Mouse (Mus musculus) heart, adult 9 months (tissue): ENCODE data around the gene Rbm20.

ENCODE experiments used
- DNase-seq, 2 experiments: peaks; one replicate each; pipeline ENCODE4 v3.0.0; 2022; ENCODE audit warnings: low spot score in 2 of 2

Gene Rbm20

DNA sequence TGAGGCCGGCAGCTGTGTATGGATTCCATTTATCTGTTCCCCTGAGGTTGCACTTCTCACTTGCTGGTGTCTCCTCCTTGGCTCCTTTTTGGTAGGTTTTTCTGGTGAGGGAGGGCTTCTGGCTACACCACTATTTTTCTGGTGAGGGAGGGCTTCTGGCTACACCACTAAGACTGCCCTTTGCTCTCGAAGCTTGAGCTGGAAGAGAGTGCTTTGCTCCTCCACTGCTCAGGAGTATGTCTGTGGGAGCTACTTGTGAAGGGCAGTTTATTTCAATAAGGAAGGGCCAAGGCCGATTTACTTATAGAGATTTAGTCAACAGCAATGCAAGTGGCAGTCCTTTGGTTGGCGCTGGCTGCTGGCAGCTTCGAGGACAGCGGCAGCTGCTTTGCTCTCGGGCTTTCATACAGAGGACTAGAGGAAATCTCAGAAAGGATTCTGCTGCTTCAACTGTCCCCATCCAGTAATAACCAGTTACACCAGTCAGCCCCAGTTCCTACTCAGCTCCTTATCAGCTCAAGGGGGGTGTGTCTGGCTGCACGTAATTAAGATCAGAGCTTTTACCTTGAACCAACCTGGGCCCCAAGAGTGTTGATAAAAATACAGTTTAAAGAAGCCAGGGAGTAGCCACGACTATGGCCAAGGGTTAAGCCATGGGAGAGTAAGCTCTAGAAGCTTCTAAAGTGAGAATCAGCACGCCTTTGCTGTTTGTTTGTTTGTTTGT, 171.3 kb downstream of the Rbm20 start:
- no peak for DNase-seq

DNA sequence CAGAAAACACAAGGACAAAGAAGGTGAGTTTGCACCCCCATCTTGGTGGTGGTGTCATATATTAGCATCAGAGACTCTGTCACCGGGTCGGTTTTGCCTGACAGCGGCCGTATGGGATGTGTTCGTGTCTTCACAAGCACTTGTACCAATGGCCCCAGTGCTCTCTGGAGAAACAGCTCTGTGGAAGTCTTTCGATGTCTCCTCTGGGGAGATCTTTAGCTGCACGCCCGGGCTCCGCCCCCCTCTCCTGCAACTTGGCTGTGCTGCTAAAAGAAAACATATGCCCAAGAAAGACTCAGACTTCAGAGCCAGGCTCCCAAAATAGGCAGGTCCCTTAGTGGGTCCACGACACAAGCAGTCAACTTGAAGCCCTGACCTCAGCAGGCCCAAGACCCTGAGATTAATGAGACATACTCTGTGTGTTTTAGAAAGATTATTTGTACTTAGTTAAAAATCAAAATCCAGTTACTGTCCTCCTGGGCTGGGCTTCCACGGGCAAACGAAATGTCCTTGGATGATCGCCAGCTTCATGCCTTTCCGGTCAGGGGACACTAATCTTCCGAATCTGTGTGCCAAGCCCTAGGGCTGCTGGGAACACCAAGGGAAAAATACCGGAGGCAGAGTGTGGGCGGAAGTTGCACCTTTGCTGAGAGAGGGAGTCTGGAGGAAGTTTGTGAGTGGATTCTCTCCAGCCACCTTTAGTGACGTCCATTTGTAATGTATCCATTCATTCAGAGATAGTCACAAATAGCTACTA, 173.2 kb downstream of the Rbm20 start:
- DNase-seq: peak; percentile 62 to 74

DNA sequence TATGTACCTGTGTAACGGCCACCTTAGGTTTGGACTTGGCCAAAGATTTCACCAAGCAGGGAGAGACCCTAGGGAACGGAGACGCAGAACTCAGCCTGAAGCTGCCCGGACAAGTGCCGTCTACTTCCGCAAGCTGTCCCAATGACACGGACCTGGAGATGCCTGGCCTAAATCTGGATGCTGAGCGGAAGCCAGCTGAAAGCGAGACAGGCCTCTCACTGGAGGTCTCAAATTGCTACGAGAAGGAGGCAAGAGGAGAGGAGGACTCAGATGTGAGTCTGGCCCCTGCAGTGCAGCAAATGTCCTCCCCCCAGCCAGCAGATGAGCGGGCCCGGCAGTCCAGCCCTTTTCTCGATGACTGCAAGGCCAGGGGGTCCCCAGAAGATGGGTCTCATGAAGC, 174.2 kb downstream of the Rbm20 start:
- DNase-seq: no peak

DNA sequence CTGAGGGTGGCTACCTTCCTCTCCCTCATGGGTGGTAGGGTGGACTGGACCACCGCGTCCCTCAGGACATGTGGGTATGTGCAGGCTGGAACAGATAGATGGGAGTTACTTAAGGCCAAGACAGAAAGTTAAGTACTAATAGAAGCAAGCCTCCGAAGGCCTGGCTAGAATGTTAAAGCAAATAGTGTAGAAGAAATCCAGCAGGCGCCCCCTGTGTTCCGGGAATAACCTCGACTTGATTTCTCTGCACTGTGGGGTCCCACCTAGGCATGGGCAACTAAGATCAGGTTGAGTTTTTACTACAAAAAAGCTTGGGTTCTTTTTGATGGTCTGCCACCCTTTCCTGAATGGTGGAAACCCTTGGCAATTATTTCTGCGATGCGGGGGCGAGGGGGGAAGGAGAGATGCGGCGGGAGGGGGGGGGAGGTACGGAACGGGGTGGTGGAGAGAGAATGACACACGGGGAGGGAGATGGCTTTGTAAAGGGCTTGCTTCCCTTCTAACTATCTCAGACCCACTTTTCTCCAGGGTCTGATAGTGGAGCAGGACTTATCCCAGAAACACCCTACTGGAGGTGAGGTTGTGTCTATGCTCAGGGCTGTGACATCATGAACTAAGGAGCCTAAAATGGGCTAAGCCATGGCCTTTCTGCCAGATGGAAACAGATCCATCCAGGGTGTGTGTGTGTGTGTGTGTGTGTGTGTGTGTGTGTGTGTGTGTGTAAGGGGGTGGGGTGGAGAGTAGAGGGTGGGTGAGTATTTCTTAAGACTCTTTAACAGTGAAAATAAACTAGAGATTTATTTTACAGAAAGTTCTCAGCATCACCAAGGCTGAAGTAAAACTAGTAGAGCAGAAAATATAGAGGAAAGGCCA, 175.0 kb downstream of the Rbm20 start:
- no peak for DNase-seq

DNA sequence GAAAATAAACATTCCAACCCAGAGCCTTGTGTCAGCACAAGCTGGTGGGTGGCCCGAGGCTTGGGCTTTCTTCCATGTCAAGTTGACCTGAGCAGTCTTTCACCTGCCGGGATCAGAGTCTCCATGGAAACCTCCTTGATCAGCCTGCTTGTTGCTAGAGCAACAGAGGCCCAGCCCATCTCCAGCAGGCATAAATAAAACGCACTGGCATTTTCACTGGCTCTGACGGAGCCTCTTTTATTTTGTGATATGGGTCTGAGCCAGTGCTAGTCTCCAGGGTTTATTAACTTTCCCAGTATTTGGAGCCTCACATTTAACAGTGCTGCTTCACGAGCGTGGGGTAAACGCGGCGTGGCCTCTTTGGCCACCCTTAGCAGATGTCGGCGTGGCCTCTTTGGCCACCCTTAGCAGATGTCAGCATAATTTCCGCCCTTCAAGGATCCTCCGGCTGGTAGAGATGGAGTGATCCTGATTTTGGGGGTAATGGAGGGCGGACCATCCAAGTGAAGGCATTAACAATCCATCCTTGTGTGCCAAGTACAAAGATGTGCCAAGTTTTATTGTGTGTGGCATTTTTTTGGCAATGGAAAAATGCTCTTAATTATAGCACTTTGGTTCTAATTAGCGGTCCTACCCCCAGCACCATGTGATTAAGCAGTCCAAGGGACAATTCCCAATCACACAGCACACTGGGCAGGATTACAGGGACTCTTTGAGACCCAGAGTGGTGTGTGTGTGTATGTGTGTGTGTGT, 175.8 kb downstream of the Rbm20 start:
- peak in 1 of 2 experiments; percentile 27 for DNase-seq

DNA sequence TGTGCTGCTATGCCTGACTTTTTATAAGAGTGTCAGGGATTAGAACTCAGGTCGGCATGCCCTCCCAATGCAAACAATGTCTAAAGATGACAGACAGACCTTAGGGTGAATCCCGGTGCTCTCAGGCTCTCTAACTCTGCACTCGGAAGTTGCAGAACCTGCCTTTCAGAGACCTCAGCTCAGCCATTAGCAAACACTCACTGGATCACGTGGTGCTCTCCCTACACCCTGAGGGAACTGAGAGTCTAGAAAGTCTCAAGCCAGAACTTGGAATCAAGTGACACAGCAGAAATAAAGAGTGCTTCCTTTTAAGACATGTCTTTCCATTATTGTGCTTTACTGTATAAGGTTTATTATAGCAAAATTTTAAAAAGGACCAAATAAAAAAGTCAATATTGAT, 177.9 kb downstream of the Rbm20 start:
- no peak for DNase-seq

DNA sequence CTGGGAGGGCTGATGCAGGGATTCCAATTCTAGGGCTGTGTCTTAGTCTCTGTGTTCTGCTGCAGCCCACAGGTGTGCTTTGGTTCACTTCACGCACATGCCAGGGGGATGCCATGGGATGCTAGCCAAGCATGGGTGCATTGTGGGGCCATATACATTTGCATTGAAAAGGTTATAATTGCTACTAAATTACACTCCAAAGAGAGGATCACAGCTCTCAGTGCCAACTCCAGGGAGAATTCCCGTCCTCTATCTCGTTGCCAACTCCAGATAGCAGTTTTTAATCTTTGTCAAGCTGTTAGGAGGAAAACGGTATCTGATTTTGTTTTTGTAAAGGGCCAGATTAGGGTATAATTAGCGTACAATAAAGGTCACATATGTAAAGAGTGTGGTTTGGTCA, 178.7 kb downstream of the Rbm20 start:
- DNase-seq: no peak

DNA sequence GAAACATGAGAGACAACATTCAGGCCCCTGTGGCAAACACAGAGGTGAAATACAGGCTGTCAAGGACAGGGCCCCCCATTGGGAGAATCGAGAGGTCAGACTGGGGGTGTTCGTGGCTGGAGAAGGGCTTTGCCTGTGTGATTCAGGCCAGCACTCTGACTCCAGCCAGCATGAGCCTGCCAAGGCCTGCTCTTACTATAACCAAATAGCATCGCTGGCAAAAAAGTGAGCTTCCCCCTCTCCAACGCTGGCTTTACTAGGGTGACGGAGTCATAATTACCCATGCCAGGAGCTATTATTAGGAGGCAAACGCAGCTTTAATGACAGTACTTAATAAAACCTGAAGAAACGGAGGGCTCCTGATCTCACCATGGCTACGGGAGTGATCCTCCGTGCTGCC, 179.7 kb downstream of the Rbm20 start:
- DNase-seq: peak; percentile 59 to 71

DNA sequence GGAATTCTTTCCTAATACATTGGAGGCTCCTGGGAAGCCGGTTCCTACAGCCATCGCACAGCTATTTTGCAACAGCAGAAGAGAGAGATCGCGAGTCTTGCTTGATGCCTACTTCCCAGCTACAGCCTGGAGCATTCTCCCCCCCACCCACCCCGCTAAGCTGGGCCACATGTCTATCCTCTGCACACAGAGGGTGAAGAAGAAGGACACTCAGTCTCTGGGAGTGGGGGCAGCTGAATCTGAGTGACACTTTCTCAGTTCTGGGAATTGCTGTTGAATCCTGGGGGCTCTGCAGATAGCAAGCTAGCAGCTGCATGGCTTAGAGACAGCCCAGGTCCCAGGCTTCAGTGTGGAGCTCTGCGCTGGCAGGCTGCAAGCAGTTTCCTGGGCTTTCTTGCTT, 180.9 kb downstream of the Rbm20 start:
- no peak for DNase-seq

DNA sequence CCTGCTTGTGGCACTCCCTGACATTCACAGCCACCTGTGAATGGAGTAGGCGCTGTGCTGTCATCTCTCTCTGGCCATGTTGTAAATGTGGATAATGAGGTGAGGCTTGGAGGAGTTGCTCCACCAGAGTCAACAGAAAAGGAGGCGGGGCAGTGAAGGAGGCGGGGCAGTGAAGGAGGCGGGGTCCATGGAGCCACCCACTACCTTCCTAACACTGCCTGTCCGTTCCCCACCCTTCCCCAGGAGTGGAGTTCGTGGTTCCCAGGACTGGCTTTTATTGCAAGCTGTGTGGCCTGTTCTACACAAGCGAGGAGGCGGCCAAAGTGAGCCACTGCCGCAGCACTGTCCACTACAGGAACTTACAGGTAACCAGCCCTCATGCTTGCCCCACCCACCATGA, 182.0 kb downstream of the Rbm20 start:
- no peak for DNase-seq

DNA sequence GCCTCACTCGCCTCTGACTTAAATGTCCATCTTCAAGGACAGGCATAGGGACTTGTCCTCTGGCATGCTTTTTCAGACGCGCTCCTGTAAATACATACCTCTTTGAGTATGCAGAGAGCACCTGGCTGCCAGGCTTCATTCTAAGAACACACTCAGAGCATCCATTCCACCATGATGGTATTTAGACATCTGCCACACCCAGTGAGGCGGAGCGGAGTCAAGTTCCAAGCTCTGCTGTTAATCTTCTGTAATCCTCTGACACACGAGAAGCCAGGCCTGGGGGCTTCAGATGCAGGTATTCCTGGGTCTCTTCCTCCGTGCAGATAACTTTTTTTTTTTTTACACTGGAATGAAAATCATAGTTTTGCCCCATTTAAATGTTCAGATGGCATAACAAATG, 182.5 kb downstream of the Rbm20 start:
- DNase-seq: no peak

DNA sequence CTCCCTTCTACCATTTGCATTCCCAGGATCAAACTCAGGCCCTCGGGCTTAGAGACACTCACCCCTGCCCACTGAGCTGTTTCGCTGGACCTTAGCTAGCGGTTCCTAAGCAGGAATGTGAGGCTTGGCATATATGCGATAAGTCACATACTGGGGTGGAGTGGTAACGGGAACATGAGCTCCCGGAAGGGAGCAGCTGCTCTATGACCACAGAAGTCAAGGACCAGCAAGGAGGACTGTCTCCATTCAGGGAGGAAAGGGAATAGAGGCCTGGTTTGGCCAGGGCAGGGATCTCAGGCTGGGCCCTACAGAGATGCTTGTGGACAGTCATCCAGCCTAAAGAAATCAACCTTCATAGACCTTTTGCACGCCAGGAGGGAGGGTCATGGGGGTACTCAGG, 184.2 kb downstream of the Rbm20 start:
- DNase-seq: no peak

DNA sequence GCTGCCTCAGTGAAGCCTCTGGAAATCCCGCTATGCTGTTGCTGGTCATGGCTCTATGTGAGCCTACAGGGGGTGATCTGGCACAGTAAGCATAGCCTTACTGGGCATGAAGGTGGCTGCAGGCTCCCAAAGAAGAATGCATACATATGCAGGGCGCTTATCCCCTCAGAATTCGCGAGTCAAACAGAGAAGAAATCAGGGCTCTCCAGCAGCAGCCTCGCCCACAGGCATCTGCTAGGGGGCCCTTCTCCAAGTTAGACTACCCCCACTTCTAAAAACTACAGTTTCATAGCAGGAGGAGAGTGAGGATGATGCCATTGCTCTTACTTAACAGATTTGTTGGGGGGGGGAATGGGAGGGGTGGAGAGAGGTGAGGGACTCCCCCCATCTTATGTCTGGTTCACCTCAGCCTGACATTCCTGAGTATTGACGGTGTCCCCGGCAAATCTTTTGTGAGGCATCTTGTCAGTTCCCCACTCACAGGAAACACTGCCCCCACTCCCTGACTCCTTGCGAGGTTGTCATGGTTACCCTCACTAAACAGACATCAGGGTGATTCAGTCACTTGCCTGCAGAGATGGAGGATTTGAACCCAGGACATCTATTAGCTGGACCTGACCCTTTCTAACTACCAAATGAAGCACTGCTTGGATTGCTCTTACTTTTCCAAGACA, 185.6 kb downstream of the Rbm20 start:
- no peak for DNase-seq

DNA sequence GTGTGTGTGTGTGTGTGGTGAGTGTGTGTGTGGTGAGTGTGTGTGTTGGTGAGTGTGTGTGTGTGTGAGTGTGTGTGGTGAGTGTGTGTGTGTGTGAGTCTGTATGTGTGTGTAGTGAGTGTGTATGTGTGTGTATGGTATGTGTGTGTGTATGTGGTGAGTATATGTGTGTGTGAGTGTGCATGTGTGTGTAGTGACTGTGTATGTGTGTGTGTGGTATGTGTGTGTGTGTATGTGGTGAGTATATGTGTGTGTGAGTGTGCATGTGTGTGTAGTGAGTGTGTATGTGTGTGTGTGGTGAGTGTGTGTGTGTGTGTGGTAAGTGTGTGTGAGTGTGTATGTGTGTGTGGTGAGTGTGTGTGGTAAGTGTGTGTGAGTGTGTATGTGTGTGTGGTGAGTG, 190.1 kb downstream of the Rbm20 start:
- DNase-seq: no peak

DNA sequence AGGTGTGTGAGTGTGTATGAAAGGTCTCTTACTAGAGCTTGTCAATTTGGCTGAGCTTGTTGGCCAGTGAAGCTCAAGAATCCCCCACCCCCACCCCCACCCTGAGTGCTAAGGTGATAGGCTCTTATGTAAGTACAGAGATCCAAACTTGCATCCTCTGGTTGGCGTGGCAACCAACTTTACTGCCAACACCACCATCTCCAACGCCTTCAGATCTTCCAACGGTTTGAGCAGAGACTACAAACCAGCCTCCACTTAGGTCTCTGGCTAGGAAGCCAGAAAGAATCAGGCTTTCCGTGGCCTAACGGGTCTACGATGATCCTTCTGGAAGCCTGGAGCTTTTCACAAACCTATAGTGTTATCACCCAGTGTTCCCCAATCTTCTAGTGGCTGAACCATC, 191.0 kb downstream of the Rbm20 start:
- no peak for DNase-seq

DNA sequence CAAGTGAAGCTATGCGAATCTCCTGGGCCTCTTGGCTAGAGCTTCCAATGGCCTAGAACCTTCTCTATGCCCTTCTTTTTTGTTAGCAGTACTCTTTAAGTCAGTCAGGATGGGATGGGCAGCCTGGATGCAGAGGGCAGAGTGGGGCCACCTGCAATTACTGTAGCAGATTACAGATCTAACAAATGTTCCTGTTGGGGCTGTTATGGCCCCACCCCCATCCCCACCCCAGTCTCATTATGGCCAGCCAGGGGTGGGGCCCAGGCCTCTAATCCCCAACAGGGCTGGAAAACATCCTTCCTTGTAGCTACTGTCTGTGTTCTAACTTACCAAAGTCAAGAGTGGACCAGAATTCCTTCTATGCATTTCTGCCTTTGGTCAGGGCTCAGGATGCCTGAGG, 191.7 kb downstream of the Rbm20 start:
- no peak for DNase-seq

DNA sequence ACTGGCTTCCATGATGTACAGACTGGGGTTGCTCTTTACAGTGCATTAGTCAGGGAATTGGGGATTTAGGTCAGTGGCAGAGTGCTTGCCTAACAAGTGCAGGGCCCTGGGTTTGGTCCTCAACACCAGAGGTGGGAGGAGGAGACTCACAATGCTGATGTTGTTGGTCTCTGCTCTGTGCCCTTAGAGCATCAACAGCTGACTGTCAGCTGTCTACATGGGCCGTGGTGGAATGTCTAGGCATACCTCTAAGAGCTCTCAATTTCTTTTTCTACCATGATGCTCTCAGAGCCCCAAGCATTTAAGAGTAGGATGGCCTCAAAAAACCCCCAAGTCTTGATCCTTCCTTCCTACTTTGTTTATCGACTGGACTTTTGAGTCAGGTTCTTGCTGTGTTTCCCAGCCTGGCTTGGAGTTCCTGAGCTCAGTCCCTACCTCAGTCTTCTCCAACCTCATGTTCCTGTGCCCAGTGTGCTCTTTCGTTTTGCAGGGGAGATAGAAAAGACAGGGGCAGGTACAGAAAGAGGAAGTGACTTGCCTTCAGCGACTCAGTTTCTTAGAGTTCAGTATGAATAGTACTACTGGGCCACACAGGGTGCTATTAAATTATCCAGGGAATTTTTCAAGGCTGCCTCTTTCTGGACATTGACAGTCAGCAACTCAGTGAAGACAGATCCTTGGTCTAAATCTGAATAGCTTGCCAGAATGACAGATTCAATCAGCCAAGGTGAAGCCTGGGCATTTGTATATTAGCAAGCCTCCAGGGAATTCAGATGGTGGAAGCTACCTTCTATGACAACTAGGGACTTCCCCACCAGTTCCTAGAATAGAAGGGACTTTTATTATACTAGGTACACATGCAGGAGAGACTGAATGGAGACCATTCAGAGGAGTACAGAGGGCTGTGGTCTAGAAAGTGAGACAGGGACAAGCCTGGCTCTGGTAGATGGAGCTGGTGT, 192.6 kb downstream of the Rbm20 start:
- no peak for DNase-seq

DNA sequence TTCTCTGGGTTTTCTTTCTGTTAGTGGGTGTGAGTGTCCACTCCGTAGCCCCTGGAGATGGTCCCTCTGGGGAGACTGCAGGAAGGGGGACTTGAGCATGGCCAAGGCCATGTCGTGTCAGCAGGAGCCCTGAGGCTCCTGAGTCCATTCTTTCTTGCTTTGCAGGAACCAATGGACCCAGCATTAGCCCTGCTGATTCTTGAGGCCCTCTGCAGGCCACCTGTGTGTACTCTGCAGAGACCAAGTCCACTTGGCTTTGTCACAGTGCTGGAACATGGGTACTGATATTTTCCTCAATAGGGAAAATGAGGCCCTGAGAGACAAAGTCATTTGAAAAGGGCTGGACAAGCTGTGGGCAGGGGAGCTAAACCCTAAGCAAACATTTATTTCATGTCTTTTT, 193.5 kb downstream of the Rbm20 start:
- no peak for DNase-seq

DNA sequence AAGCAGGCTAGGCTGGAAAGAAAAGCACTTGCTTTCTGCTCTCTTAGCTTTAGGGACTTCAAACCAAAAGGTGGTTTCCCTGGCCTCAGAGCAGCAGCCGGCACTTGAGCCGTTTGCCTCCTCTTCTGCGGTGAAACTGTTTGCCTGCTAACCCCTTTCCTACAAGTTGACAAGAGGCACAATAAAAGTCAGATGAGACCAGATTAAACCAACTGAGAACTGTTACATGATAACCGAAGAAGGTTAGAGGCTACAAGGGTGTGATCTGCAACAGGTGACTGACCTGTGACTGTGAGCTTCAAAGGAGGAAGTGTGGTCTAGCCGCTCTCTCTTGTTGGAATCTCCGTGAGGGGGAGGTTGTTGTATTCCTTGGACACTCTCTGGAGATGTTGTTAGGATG, 194.4 kb downstream of the Rbm20 start:
- no peak for DNase-seq
